Mouse (Mus musculus): ENCODE data around the gene Fn1.

The Fn1 gene

DNA sequence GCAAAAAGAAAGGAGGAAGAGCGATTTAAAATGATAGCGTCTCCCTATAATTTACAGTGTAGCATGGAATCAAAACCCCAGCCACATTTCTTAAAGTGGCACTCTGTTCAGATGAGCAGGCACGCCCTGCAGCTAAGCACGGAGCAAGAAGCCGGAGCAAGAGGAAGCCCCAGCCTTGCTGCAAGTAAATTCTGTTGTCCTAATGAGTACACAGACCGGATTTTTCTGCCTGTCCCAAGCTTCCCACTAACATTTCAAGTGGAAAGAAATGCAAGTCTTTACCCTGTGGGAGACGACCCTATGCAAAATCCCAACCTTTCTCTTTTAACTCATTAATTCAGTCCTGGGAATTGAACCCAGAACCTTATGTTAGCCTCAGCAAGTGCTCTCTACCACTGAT lies 4.8 kb downstream of the Fn1 start:
- no peak for DNase-seq

DNA sequence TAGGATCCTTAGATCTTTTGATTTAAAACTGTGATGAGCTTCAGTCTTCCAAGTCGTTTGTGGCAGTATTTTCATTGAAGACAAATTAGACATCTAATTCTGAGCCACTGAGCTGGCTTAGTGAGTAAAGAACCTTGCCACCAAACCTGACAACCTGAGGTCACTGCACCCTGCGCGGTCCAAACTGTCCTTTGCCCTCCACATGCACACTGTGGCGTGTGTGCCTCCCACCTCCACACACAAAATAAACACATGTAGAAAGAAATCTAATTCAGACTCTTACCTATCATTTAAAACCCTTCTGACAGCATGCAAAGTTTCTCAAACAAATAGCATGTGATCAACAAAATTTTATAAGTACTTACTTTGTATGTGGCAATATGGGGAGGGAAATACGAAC lies 6.2 kb downstream of the Fn1 start:
- DNase-seq, result no peak

DNA sequence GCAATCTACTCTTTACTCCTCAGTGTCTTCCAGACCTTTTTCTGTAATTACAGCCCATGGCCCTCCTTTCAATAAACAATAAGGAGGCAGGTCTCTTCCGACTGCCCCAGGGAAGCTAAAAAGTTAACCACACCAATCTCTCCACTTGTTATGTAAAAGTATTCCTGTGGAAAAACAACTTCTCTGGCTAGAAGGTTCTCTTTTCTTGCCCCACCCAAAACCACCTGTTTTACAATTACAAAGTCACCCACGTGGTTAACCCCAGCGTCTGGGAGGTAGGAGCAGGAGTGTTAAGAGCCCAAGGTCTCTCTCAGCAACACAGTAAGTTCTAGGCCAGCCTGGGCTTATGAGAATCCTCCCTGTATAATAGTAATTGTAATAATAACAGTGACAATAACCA lies 7.0 kb downstream of the Fn1 start:
- DNase-seq, result no peak

DNA sequence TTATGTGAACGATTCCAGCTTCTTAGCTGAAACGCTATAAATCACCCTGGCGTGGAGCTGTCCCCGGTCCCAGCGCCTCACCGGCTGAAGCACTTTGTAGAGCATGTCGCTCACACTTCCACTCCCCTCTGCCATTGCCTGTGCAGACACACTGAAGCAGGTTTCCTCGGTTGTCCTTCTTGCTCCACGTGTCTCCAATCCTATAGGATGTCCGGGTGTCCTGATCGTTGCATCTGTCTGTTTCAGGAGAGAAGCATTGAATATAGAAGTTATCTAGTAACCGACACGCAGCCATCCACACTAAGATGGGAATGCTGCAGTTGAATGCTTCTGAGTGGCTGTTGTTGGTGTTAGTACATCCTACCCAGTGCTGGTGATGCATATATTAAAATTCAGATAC lies 7.5 kb downstream of the Fn1 start:
- DNase-seq, result no peak

DNA sequence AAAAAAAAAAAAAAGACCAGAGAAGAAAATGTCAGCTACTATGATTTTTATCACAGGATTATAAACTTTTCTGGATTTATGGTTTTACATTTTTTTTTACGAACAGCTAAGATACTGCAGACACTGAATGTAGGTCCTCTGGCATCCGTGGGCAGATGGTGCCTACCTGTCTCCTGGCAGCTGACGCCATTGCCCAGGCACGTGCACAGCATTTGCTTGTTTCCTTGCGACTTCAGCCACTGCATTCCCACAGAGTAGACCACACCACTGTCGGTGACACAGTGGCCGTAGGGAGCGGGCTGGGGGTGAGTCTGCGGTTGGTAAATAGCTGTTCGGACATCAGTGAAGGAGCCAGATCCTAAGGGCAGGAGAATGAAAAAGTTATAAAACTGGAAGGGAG lies 10.2 kb downstream of the Fn1 start:
- DNase-seq, result no peak

DNA sequence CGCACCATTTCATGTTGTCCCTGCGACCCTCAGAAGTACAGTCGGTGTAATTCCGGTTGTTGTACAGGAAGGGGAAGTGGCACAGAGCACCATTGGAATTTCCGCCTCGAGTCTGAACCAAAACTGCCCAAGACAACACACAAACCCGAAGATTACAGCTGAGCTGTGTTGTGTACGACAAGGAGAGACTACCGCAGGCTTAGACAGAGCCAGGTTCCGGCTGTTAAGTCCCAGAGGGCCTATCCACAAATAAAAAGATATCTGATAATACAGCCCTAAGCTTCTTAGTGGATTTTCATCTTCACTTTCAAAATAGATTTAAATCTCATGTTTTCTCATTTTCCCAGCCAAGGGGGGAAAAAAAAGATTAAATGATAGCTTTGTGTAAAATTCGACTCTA lies 11.8 kb downstream of the Fn1 start:
- no peak for DNase-seq

DNA sequence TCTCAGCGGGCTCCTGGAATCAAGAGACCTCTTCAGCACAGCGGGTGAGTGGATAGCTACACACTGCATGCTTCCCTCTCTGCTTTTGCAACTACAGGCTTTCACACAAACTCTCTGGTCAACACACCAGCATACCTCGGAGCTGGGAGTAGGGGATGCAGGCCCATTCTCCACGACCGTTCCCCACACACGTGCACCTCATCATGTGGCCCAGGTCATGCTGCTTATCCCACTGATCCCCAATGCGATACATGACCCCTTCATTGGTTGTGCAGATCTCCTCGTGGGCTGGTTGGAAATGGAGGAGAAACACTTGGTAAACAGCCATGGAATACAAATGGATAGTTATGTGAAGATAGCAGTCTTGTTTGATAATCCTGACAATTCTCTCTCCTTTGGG lies 12.8 kb downstream of the Fn1 start:
- DNase-seq, result no peak

DNA sequence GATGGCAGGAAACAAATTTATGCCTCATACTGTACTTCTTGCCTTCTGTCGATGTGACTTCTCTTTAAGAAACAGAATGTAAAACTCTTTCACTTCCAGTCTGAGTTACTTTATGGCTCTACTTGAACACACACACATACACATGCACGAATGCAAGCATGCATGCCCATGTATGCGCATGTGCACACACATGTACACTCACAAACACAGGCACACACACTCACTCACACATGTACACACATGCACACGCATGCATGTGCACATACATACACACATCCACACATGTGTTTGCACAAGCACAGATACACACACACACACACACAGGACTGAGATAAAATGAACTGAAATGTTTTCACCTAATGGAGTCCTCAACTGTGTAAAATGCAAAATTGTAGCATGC lies 16.3 kb downstream of the Fn1 start:
- DNase-seq, result no peak

DNA sequence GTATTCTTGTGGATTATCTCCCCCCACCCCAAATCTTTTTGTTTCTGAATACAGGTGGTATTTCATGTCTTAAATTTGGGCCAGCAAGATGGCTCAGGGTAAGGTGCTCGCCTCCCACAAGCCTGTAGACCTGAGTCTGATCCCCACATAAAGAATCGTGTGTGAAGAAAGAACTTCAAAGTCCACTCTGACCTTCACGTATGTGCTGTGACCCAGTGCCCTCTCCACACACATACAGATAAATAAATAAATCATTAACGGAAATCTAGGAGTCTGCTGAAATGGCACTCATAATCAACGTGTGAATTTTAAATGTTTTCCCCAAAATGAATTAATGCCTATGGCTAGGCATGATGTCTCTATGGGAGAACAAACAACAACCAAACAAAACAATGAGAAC lies 16.9 kb downstream of the Fn1 start:
- no peak for DNase-seq

DNA sequence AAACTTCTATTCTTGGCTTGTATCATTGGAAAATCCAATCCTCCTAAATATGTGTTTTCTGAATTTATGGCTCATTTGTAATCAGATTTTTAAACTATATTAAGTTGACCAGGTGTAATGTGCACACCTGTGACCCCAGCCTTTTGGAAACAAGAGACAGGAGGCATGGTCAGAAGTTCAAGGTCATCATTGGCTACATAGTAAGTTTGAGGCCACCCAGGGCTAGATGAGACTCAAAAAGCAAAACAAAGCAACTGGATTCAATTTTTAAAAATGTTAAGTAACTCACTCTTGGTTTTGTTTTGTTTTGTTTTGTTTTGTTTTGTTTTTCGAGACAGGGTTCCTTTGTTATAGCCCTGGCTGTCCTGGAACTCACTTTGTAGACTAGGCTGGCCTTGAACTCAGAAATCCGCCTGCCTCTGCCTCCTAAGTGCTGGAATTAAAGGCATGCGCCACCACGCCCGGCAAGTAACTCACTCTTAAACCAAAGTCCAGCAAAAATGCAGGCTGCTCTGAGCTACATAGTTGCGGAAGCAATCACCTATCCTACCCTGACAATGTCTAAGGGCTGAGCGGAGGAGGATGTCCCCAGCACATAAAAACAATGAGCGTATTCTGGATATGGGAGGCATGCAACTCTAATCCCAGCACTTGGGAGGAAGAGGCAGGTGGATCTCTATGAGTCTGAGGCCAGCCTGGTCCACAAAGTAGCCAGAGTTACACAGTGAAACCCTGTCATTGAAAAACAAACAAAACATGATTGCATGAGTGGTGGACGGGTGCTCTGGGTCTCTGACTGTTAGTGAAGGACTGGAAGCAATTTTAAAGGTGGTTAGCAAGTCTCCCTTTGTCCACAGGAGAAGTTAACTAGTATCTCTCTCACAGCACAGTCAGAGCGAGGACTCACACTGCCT lies 17.6 kb downstream of the Fn1 start:
- DNase-seq, result no peak

DNA sequence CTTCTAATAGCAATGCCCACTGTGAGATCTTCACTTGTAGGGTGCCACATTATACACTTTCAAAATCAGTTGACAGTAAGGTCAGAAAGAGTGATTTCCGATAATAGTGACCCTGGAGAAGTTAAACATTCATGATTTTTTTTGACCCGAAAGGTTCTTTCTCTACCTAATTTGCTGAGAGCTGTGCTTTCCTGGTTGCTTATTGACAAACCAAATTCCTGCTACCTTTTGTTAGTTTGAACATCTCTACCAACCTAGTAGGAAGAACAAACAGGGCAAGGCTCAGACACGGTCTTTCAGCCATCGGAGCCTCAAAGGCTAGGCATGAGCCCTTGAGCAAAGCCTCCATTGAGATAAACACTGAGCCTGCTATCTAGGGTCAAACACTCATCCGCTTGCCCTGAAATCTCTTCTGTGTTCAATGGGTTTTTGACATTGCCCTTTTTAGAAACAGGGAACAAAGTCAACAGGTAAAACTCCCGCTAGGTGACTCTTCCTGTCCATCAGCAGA lies 18.5 kb downstream of the Fn1 start:
- no peak for DNase-seq

DNA sequence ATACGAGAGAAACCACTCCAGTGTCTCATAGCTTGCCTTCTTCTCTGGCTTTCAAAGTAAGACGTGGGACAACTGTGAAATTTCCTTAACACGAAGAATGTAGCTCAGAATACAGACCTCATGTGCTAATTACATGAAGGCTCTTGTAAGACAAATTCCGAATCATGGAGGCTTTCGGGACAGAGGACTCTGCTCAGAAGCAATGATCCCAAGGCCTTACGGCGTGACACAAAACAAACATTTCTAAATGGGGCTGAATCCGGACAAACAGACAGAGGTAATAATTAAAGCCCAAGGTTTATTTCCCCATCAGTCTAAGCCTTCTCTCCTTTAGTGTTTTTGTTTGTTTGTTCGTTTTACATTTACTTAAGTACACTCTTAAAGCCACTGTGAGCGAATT lies 20.6 kb downstream of the Fn1 start:
- DNase-seq, result no peak

DNA sequence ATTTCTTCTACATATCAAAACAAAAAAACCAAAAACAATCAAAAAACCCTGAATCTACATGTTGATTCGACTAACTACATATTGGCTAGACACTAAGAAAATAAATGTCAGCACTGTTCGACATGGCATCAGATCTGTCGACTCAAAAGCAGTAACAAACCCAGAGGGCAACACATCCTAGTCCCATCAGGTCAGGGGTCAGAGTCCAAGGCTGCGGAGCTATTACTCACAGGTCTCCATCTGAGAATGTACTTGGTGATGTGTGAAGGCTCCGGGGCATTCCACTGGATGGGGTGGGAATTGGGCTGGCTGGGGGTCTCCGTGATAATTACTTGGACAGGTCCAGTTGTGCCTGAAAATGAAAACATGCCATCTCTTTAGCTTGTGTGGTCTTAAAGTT lies 21.2 kb downstream of the Fn1 start:
- no peak for DNase-seq

DNA sequence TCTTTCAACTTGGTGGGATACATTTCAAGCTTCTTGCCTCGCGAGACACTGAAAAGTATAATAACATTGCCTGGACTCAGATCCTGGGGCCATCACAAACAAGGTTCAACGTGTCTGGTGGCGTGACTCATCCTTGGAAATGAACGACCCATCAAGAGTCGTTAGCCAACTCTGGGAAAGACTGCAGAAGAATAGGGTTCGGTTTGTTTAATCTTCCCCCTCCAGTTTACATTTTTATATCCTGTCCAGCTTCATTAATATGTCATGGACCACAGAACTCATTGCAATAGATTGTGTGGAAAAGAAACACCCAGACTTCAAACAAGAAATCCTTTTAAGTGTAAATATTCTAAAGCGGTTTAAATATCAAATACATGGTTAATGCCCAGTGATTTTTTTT lies 22.8 kb downstream of the Fn1 start:
- no peak for DNase-seq

DNA sequence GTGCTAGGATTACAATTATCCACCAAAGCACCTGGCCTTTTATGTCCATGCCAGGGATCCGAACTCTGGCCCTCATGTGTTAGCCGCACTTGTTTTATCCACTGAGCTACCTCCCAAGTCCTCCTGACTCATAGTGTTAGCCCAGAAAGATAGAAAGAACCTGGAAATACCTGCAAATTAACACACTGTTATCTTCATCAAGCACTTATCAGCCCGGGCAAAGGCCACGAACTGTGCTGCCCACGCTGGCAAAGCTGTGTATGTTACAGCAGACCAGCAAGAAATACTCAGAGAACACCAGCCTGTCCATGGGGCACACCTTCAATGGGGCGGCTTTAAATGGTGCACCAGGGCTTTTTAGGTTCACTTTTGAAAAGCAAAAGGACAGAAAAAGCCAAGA lies 29.4 kb downstream of the Fn1 start:
- DNase-seq, result no peak

DNA sequence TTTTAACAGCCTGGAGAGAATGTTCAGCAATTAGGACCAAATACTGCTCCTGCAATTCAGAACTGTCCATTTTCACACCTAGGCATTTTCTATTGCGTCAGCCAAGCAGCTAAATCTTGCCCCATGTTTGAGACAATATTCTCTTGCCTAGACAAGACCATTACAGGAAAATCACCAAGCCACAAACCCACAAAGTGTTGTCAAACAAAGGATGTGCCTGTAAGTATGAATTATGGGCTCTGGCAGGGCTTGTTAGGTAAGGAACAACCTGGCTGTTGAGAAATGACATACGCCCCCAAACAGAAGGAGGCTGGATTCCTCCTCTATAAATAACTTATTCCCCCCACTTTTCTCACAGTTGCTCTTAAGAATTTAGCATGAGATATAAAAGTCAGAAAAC lies 31.5 kb downstream of the Fn1 start:
- DNase-seq, result no peak

DNA sequence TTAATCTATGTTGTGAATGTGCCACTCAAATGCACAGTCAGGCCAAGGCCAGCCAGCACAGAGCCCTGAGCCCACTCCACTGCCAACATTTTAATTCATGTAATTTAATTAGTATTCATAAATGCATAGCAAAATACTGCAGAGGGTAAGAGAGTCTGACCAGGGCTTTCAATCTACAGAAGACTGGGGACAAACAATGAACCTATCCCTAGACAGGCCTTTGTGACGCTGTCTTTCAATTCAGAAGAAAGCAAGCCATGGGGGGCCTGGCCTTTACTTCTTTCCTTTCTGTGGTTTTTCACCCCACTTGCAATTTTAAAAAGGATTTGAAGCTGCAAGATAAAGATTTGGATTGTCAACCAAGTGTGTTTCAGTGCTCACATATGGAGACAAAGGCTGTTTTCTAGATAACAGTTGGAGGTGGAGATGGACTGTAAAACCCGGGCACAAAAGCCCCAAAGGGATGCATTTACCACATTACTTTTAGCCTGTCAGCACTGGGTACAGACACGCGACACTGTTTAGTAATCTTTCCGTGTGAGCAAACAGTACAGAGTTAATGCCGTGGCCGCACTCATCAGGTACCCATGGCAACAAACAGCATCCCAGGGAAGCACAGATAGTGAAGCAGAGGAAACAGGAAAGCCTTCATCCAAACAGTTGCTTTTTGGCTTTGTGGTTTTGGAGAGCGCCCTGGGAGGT lies 38.3 kb downstream of the Fn1 start:
- no peak for DNase-seq

DNA sequence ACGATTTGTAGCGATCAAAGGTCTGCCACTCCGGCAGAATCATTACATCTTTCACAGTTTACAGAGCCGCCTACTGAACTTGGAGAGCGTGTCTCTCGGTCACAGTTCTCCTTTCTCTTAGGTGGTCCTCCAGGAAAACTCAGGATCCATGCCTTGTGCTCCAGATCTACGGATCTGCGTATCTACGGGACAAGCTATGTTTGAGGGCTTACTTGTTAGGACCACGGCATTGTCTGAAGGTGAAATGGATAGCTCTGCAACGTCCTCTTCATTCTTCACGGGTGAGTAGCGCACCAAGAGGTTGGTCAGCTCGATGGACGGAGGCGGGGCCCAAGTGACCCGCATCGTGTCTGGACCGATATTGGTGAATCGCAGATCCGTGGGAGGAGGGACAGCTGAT lies 40.7 kb downstream of the Fn1 start:
- no peak for DNase-seq

DNA sequence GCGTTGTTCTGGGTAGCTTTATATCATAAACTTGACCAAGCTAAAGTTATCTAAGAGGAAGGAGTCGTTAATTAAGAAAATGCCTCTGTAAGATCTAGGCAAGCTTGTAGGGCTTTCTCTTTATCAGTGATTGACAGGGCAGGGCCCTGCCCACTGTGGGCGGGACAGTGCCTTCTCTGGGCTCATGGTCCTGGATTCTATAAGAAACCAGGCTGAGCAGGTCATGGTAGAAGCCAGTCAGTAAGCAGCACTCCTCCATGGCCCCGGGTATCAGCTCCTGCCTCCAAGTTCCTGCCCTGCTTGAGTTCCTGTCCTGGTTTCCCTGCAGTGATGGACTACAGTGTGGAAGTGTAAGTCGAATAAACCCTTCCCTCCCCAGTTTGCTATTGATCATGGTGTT lies 43.1 kb downstream of the Fn1 start:
- DNase-seq, result no peak

DNA sequence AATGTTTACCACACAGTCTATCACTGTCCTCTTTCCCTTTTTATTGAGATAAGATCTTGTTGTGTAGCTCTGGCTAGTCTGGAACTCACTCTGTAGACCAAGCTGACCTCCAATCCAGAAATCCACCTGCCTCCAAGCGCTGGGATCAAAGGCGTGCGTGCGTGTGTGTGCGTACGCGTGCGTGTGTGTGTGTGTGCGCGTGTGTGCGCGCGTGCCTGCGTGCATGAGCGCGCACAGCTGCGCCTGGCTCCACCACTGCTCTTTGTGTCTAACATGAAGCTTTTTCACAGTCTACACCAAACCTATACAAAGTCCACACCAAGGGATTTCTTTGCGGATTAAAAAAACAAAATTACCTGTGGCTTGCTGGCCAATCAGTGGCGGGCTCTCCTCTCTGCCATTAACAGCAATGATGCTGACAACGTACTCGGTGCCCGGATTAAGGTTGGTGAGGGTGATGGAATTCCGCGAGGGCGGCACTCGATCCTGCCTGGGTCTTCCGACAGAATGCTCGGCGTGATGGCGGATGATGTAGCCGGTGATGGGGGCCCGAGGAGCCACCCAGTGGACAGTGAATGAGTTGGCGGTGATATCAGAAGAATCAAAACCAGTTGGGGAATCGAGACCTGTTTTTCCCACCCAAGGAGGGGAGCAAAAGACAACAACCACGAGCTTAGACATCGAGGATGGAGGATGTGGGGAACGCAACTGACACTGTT lies 43.8 kb downstream of the Fn1 start:
- DNase-seq, result no peak

DNA sequence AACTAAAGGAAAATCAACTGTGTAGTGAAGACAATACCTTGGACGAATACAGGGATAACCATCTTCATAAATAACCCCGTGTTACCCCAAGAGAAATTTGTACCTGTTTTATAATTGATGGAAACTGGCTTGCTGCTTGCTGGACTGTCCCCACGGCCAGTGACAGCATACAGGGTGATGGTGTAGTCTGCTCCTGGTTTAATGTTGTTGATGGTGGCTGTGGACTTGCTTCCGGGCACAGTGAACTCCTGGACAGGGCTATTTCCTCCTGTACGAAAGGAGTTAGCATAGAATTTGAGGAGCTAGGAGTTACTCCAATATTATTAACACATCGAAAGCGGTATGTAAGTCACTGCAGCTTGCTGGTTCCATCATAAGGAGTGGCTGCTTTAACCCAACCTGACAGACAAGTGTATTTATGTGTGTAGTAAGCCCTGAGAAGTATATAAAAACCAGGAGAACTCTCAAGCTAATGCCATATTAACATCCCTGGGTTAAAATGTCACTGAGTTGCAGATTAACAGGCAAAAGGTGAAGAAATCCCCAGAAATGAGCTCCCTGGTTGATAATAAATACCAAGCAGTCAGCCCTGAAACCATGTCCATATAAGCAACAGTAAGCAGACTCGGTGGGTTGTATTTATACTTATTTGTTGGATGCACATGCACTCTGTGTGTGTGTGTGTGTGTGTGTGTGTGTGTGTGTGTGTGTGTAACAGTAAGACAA lies 46.2 kb downstream of the Fn1 start:
- no peak for DNase-seq

DNA sequence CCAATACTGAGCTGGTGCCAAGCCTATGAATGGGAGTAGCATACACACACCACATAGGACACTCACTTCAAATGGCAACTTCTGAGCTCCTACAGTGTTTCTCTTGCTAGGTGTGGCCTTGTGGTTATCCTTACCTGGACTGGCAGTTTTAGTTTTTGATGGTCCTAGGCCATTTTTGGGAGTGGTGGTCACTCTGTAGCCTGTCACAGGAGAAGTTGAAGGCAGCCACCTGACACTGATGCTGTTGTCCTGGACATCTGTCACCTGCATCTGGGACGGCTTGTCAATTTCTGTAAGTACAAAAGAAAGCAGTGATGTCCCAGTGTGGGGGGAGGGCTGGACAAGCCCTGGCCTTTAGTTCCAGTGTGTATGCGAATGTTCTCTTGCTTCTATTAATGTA lies 47.2 kb downstream of the Fn1 start:
- DNase-seq, result no peak

DNA sequence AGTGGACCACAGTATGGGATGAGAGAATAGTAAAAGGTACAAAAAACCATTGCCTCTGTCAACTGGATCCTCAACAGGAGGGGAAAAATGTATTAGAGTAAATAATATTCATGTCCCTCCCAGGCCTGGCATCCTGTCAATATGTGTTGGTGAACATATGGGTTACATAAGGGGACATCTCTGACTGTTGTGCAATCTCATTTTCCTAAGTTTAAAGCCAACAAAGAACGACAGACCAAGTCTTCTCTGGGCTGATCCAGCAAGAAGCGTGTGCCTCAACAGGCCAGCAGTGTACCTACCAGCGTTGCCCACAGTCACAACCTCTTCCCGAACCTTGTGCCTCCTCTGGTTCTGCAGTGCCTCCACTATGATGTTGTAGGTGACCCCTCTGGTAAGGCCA lies 57.6 kb downstream of the Fn1 start:
- no peak for DNase-seq

Data from kidney, adult 11 months (tissue).